ENCODE assay signal across 24 mouse cellular contexts in the genomic region with DNA sequence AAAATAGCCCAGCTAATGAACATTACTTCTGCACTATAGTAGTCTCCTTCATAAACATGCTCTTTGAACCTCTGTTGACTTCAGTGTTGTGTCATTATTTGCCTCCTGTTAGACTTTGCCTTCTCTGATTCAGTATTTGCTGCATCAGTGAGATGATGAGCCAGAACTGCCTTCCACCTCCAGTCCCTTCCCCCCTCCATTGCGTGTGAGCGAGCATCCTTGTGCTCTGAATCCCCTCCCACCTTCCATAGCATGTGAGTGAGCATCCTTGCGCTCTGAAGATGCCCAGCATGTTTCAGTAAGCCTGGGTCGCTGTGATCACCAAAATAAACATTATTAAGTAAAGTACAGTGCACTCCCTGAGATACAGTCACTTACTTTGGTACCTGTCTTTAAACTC. TPM values are rescaled to one million over a fixed set of nuclear protein-coding genes. Genes with fewer than 3 reads are reported as not detected.
DNase-seq lines count a peak whose midpoint lies in the region; ATAC-seq and TF ChIP-seq lines count a peak whose summit lies in the region.
"Had no signal": no experiment of that assay in that cellular context is flagged by ENCODE, and none has a peak within 500 bp of the region (broad histone marks: within the 10 kb centered on the region; RNA-seq: fewer than 3 reads in every experiment).

No protein-coding gene starts in this region.

- no peak for TF ChIP-seq CTCF in cerebellum, adult 2 months (IDR thresholded peaks at IDR 0.05; ENCODE audit: borderline replicate concordance, insufficient read depth, low read depth, low read length)
- no peak for TF ChIP-seq CTCF in liver, adult 2 months (IDR thresholded peaks at IDR 0.05; ENCODE audit: low read depth, low read length)
- no peak for TF ChIP-seq CTCF in liver, postnatal 0 days (IDR thresholded peaks at IDR 0.05; ENCODE audit: low read depth)

- H3K4me3 ChIP-seq in cerebellum, adult 2 months (replicated peaks; ENCODE audit: insufficient read depth, low read depth, low read length): no peak overlapping the region
- H3K4me3 ChIP-seq in liver, adult 2 months (ENCODE audit: insufficient read depth, low read depth, low read length): no peak overlapping the region
- no peak overlapping the region for H3K4me3 ChIP-seq in liver, embryonic 11.5 days (ENCODE audit: low read depth, low read length)
- no peak overlapping the region for H3K4me3 ChIP-seq in intestine, embryonic 16.5 days (ENCODE audit: low read length)
- no peak overlapping the region for H3K4me3 ChIP-seq in liver, postnatal 0 days (ENCODE audit: low read depth, low read length)
- H3K4me3 ChIP-seq: embryonic facial prominence, embryonic 13.5 days; erythroblast, embryonic 14.5 days; forebrain, embryonic 13.5 days; limb, embryonic 10.5 days; midbrain, embryonic 10.5 days had no signal

- TF ChIP-seq EP300 in liver, postnatal 0 days (IDR thresholded peaks at IDR 0.05; ENCODE audit: low read depth): no peak; the same call in 1 of the 2 replicates

- no peak overlapping the region for H3K9ac ChIP-seq in liver, adult 2 months (ENCODE audit: low read depth, low read length)
- no peak overlapping the region for H3K9ac ChIP-seq in liver, embryonic 11.5 days (ENCODE audit: low read depth, low read length)
- H3K9ac ChIP-seq in intestine, embryonic 16.5 days (ENCODE audit: low read depth, low read length): no peak overlapping the region
- H3K9ac ChIP-seq in liver, postnatal 0 days (replicated peaks): no peak overlapping the region
- H3K9ac ChIP-seq: embryonic facial prominence, embryonic 13.5 days; forebrain, embryonic 13.5 days had no signal

- DNase-seq in cerebellum, adult 2 months: peak; percentile 52 to 56
- DNase-seq in cerebellum, adult 8-10 months: no peak
- peak; percentile 93 for DNase-seq in liver, adult 2 months (ENCODE audit: extremely low read depth, low read depth, low spot score)
- no peak for DNase-seq in liver, embryonic 11.5 days (ENCODE audit: low spot score)
- DNase-seq in liver, postnatal 0 days: peak; percentile 36
- DNase-seq in embryo, embryonic 11 days: no peak
- DNase-seq in layer of hippocampus, adult 18-20 months (ENCODE audit: low spot score in 2 of 2): no peak
- DNase-seq: adrenal gland, postnatal 25 days; kidney, adult 18-20 months; lung, adult 18-20 months; lung, postnatal 10 days; right cerebral cortex, postnatal 14 days; spleen, adult 18-20 months had no signal

- peak overlapping the region; percentile 90 for H3K27ac ChIP-seq in cerebellum, adult 2 months (ENCODE audit: insufficient read depth, low read length)
- no peak overlapping the region for H3K27ac ChIP-seq in liver, adult 2 months (replicated peaks; ENCODE audit: insufficient read depth, low read depth, low read length)
- no peak overlapping the region for H3K27ac ChIP-seq in liver, embryonic 11.5 days (ENCODE audit: low read depth, low read length)
- no peak overlapping the region for H3K27ac ChIP-seq in intestine, embryonic 16.5 days (ENCODE audit: low read length)
- peak overlapping the region; percentile 79 for H3K27ac ChIP-seq in liver, postnatal 0 days (ENCODE audit: low read depth)
- H3K27ac ChIP-seq: embryonic facial prominence, embryonic 13.5 days; forebrain, embryonic 13.5 days; kidney, postnatal 0 days; limb, embryonic 10.5 days; midbrain, embryonic 10.5 days had no signal

- no peak overlapping the region for H3K4me2 ChIP-seq in liver, embryonic 11.5 days
- no peak overlapping the region for H3K4me2 ChIP-seq in intestine, embryonic 16.5 days (ENCODE audit: low read depth, low read length)
- no peak overlapping the region for H3K4me2 ChIP-seq in liver, postnatal 0 days (ENCODE audit: low read depth, low read length)
- H3K4me2 ChIP-seq: embryonic facial prominence, embryonic 13.5 days; forebrain, embryonic 13.5 days; heart, embryonic 11.5 days had no signal

- H3K36me3 ChIP-seq in liver, adult 2 months (ENCODE audit: control insufficient read depth, insufficient read depth, low read length): no peaks in the 10 kb centered on the region; the same call in 1 of the 2 replicates
- no peaks in the 10 kb centered on the region for H3K36me3 ChIP-seq in liver, embryonic 11.5 days (ENCODE audit: control insufficient read depth, insufficient read depth, low read length)
- no peaks in the 10 kb centered on the region; the same call in 1 of the 2 replicates for H3K36me3 ChIP-seq in intestine, embryonic 16.5 days (ENCODE audit: control insufficient read depth, insufficient read depth, low read length)
- H3K36me3 ChIP-seq in liver, postnatal 0 days (replicated peaks; ENCODE audit: insufficient read depth, low read length): no peaks in the 10 kb centered on the region
- H3K36me3 ChIP-seq: embryonic facial prominence, embryonic 13.5 days had no signal

- H3K79me2 ChIP-seq in liver, adult 2 months (ENCODE audit: control insufficient read depth, insufficient read depth, low read length): peaks cover 31% of the 10 kb centered on the region; the same call in 1 of the 2 replicates

- TF ChIP-seq POLR2A in cerebellum, adult 2 months (IDR thresholded peaks at IDR 0.05; ENCODE audit: borderline replicate concordance, insufficient read depth, low read length): no peak
- TF ChIP-seq POLR2A in liver, adult 2 months (IDR thresholded peaks at IDR 0.05; ENCODE audit: extremely low read depth, insufficient read depth, low read length): no peak

- peaks cover 23% of the 10 kb centered on the region for H3K4me1 ChIP-seq in cerebellum, adult 2 months (ENCODE audit: control insufficient read depth, insufficient read depth, low read length)
- peaks cover 9% of the 10 kb centered on the region for H3K4me1 ChIP-seq in liver, adult 2 months (ENCODE audit: control insufficient read depth, insufficient read depth, low read length)
- H3K4me1 ChIP-seq in liver, embryonic 11.5 days (replicated peaks; ENCODE audit: control insufficient read depth, insufficient read depth, low read length): no peaks in the 10 kb centered on the region
- H3K4me1 ChIP-seq in intestine, embryonic 16.5 days (ENCODE audit: control insufficient read depth, insufficient read depth, low read length): peaks cover 5% of the 10 kb centered on the region; the same call in 1 of the 2 replicates
- H3K4me1 ChIP-seq in liver, postnatal 0 days (ENCODE audit: insufficient read depth): peaks cover 6% of the 10 kb centered on the region

- WGBS in cerebellum, adult 2 months: 11% methylated on average over 4 of the region's 4 CpGs
- 22% methylated on average over 4 of the region's 4 CpGs for WGBS in liver, adult 2 months
- 82% methylated on average over 4 of the region's 4 CpGs for WGBS in liver, embryonic 11.5 days
- 81% methylated on average over 4 of the region's 4 CpGs for WGBS in intestine, embryonic 16.5 days
- WGBS in liver, postnatal 0 days (ENCODE audit: insufficient replicate concordance): 61% methylated on average over 4 of the region's 4 CpGs

- no peaks in the 10 kb centered on the region for H3K27me3 ChIP-seq in cerebellum, adult 2 months (ENCODE audit: control insufficient read depth, insufficient read depth, low read length)
- H3K27me3 ChIP-seq in liver, adult 2 months (ENCODE audit: control insufficient read depth, insufficient read depth, low read length): no peaks in the 10 kb centered on the region
- no peaks in the 10 kb centered on the region for H3K27me3 ChIP-seq in liver, embryonic 11.5 days (replicated peaks; ENCODE audit: control insufficient read depth, insufficient read depth, low read length)
- no peaks in the 10 kb centered on the region for H3K27me3 ChIP-seq in intestine, embryonic 16.5 days (replicated peaks; ENCODE audit: control insufficient read depth, insufficient read depth, low read length)
- H3K27me3 ChIP-seq in liver, postnatal 0 days (ENCODE audit: insufficient read depth, low read length): no peaks in the 10 kb centered on the region
- H3K27me3 ChIP-seq: embryonic facial prominence, embryonic 13.5 days; forebrain, embryonic 13.5 days had no signal

- ATAC-seq in liver, embryonic 11.5 days (replicated peaks; ENCODE audit: low FRiP score): no peak
- ATAC-seq in intestine, embryonic 16.5 days: peak; percentile 68
- peak; percentile 97 for ATAC-seq in liver, postnatal 0 days
- ATAC-seq: CD4-positive, CD25-positive, alpha-beta regulatory T cell, adult 4 months; forebrain, embryonic 13.5 days; hindbrain, embryonic 16.5 days had no signal

- no peaks in the 10 kb centered on the region for H3K9me3 ChIP-seq in liver, embryonic 11.5 days (ENCODE audit: control insufficient read depth, low read length)
- no peaks in the 10 kb centered on the region for H3K9me3 ChIP-seq in intestine, embryonic 16.5 days (ENCODE audit: control insufficient read depth, low read length)
- no peaks in the 10 kb centered on the region for H3K9me3 ChIP-seq in liver, postnatal 0 days (ENCODE audit: low read length)
- H3K9me3 ChIP-seq: embryonic facial prominence, embryonic 13.5 days; forebrain, embryonic 13.5 days; limb, embryonic 10.5 days; midbrain, embryonic 10.5 days had no signal

RNA-seq across cellular contexts. Expression of gene Pkp4, which starts 51.8 kb away (rescaled TPM):
- 200 and 203 TPM in 2 replicates for polyA plus RNA-seq in cerebellum, adult 2 months (2012; rRNA removed)
- total RNA-seq in liver, adult 2 months (2014; rRNA removed): 38.4 and 43.8 TPM in 2 replicates
- polyA plus RNA-seq in liver, adult 2 months (2012; rRNA removed): 42.7 and 53.3 TPM in 2 replicates
- polyA plus RNA-seq in liver, embryonic 11.5 days (2014; fragmentation: Nextera tagmentation; extraction: Ambion mirVana): 14.0 and 17.7 TPM in 2 replicates
- 17.3 and 19.1 TPM in 2 replicates for polyA plus RNA-seq in intestine, embryonic 16.5 days (2015; fragmentation: Nextera tagmentation; extraction: Ambion mirVana)
- polyA plus RNA-seq in liver, postnatal 0 days (2015; fragmentation: Nextera tagmentation; extraction: Ambion mirVana): 6.8 and 7.7 TPM in 2 replicates
- 100 to 1,000 TPM; 332 to 342 TPM for total RNA-seq in layer of hippocampus, adult 18-20 months (2021)

RNA-seq across cellular contexts. Expression of gene Ccdc148, which starts 51.9 kb away (rescaled TPM):
- polyA plus RNA-seq in cerebellum, adult 2 months (2012; rRNA removed): 3.8 and 4.0 TPM in 2 replicates
- total RNA-seq in liver, adult 2 months (2014; rRNA removed): 0.74 and 0.92 TPM in 2 replicates
- polyA plus RNA-seq in liver, adult 2 months (2012; rRNA removed): 0.05 and 0.06 TPM in 2 replicates
- polyA plus RNA-seq in liver, embryonic 11.5 days (2014; fragmentation: Nextera tagmentation; extraction: Ambion mirVana): 0.13 and 0.32 TPM in 2 replicates
- 0.76 and 1.1 TPM in 2 replicates for polyA plus RNA-seq in intestine, embryonic 16.5 days (2015; fragmentation: Nextera tagmentation; extraction: Ambion mirVana)
- polyA plus RNA-seq in liver, postnatal 0 days (2015; fragmentation: Nextera tagmentation; extraction: Ambion mirVana): 0.58 and 0.75 TPM in 2 replicates
- total RNA-seq in layer of hippocampus, adult 18-20 months (2021): 10 to 100 TPM; 14.6 to 15.8 TPM
- total RNA-seq: gastrocnemius, adult 8-10 months had no signal
- polyA plus RNA-seq: erythroblast, embryonic 14.5 days had no signal

Comparison
In these comparisons a context has a peak if more than half of its experiments do, and no peak if none do; other contexts are left out.
1. DNase-seq: peak in cerebellum, adult 2 months (2 of 2), liver, adult 2 months (single experiment) and liver, postnatal 0 days (single experiment); none in cerebellum, adult 8-10 months (single experiment), liver, embryonic 11.5 days (single experiment), embryo, embryonic 11 days (single experiment) and layer of hippocampus, adult 18-20 months (0 of 2).
2. H3K27ac ChIP-seq: peak in cerebellum, adult 2 months (single experiment) and liver, postnatal 0 days (single experiment); none in liver, adult 2 months (single experiment), liver, embryonic 11.5 days (single experiment) and intestine, embryonic 16.5 days (single experiment).